ENCODE assay signal across 15 mouse cellular contexts in genomic region chr9:104646348-104646994, GRCm38 (mm10).
DNase-seq lines count a peak whose midpoint lies in the region; ATAC-seq and TF ChIP-seq lines count a peak whose summit lies in the region.
"Had no signal": no experiment of that assay in that cellular context is flagged by ENCODE, and none has a peak within 500 bp of the region (broad histone marks: within the 10 kb centered on the region; RNA-seq: fewer than 3 reads in every experiment).

No protein-coding gene starts in this region.

- no peaks in the 10 kb centered on the region for H3K9me3 ChIP-seq in forebrain, postnatal 0 days (ENCODE audit: low read length)
- no peaks in the 10 kb centered on the region for H3K9me3 ChIP-seq in forebrain, embryonic 11.5 days (ENCODE audit: control insufficient read depth, low read length)
- H3K9me3 ChIP-seq: intestine, embryonic 15.5 days; limb, embryonic 15.5 days had no signal

- intact Hi-C loops in left cerebral cortex, postnatal 4 days (cut with DNase I): no loop called here
- intact Hi-C loops in left cerebral cortex, adult 2 months (cut with DNase I): no loop called here

- H3K27me3 ChIP-seq in forebrain, postnatal 0 days (ENCODE audit: insufficient read depth, low read length): no peaks in the 10 kb centered on the region
- no peaks in the 10 kb centered on the region for H3K27me3 ChIP-seq in forebrain, embryonic 11.5 days (ENCODE audit: control insufficient read depth, insufficient read depth, low read length)
- H3K27me3 ChIP-seq: intestine, embryonic 15.5 days; limb, embryonic 15.5 days had no signal

- H3K9ac ChIP-seq in forebrain, postnatal 0 days: no peak overlapping the region
- no peak overlapping the region for H3K9ac ChIP-seq in forebrain, embryonic 11.5 days (ENCODE audit: low read length)
- H3K9ac ChIP-seq: intestine, embryonic 15.5 days; limb, embryonic 15.5 days had no signal

- no peaks in the 10 kb centered on the region for H3K4me1 ChIP-seq in forebrain, postnatal 0 days (ENCODE audit: insufficient read depth)
- no peaks in the 10 kb centered on the region for H3K4me1 ChIP-seq in forebrain, embryonic 11.5 days (replicated peaks; ENCODE audit: control insufficient read depth, insufficient read depth, low read length)
- H3K4me1 ChIP-seq: intestine, embryonic 15.5 days; limb, embryonic 15.5 days had no signal

- no peak overlapping the region for H3K4me3 ChIP-seq in forebrain, postnatal 0 days (ENCODE audit: low read depth, low read length)
- no peak overlapping the region for H3K4me3 ChIP-seq in forebrain, embryonic 11.5 days (ENCODE audit: low read depth, low read length)
- H3K4me3 ChIP-seq in left cerebral cortex, adult 2 months: no peak overlapping the region
- H3K4me3 ChIP-seq: erythroblast, embryonic 14.5 days; intestine, embryonic 15.5 days; limb, embryonic 15.5 days had no signal

- TF ChIP-seq CTCF in forebrain, postnatal 0 days (IDR thresholded peaks at IDR 0.05; ENCODE audit: low read depth): no peak
- TF ChIP-seq CTCF in left cerebral cortex, adult 2 months (IDR thresholded peaks at IDR 0.05): no peak

- ATAC-seq in forebrain, postnatal 0 days: peak; percentile 92
- no peak for ATAC-seq in forebrain, embryonic 11.5 days (replicated peaks; ENCODE audit: low FRiP score)
- ATAC-seq: intestine, embryonic 15.5 days had no signal

- H3K36me3 ChIP-seq in forebrain, postnatal 0 days (ENCODE audit: insufficient read depth): no peaks in the 10 kb centered on the region
- H3K36me3 ChIP-seq in forebrain, embryonic 11.5 days (ENCODE audit: control insufficient read depth, insufficient read depth, low read length): no peaks in the 10 kb centered on the region
- H3K36me3 ChIP-seq: intestine, embryonic 15.5 days; limb, embryonic 15.5 days had no signal

- no peak overlapping the region for H3K4me2 ChIP-seq in forebrain, postnatal 0 days (ENCODE audit: low read depth)
- no peak overlapping the region for H3K4me2 ChIP-seq in forebrain, embryonic 11.5 days (ENCODE audit: low read depth, low read length, severe bottlenecking)
- H3K4me2 ChIP-seq: intestine, embryonic 15.5 days; limb, embryonic 15.5 days had no signal

- WGBS in forebrain, postnatal 0 days: 57% methylated on average over 5 of the region's 5 CpGs
- WGBS in forebrain, embryonic 11.5 days: 79% methylated on average over 5 of the region's 5 CpGs

- peak overlapping the region; percentile 3; the same call in 1 of the 2 replicates for H3K27ac ChIP-seq in forebrain, postnatal 0 days (ENCODE audit: low read depth, low read length)
- no peak overlapping the region for H3K27ac ChIP-seq in forebrain, embryonic 11.5 days (ENCODE audit: low read depth, low read length)
- H3K27ac ChIP-seq in left cerebral cortex, adult 2 months: no peak overlapping the region
- H3K27ac ChIP-seq: intestine, embryonic 15.5 days; limb, embryonic 15.5 days had no signal

- peak; percentile 43 for DNase-seq in forebrain, postnatal 0 days
- no peak for DNase-seq in forebrain, embryonic 11.5 days (ENCODE audit: low spot score)
- DNase-seq in left cerebral cortex, postnatal 4 days: peak; percentile 41
- DNase-seq in left cerebral cortex, adult 2 months (ENCODE audit: extremely low spot score in 1 of 2, low spot score in 2 of 2): no peak
- DNase-seq in embryo, embryonic 11 days: peak; percentile 20
- peak; percentile 43 for DNase-seq in mesoderm, embryonic 11.5 days (ENCODE audit: low read depth, low spot score)
- no peak for DNase-seq in spleen, adult 18-20 months
- DNase-seq in Muller cell, postnatal 12 days (ENCODE audit: inconsistent ontology term): no peak
- DNase-seq: adrenal gland, postnatal 25 days; cerebellum, adult 9-11 months; layer of hippocampus, adult 9-11 months; thymus, postnatal 14 days had no signal

Comparison
In these comparisons a context has a peak if more than half of its experiments do, and no peak if none do; other contexts are left out.
1. DNase-seq: peak in forebrain, postnatal 0 days (single experiment), left cerebral cortex, postnatal 4 days (single experiment), embryo, embryonic 11 days (single experiment) and mesoderm, embryonic 11.5 days (single experiment); none in forebrain, embryonic 11.5 days (single experiment), left cerebral cortex, adult 2 months (0 of 2), spleen, adult 18-20 months (0 of 2) and Muller cell, postnatal 12 days (single experiment).